Comparison of ENCODE assay signal across 7 mouse cellular contexts in genomic region chr3:152192238-152192931, GRCm38 (mm10). TPM values are rescaled to one million over a fixed set of nuclear protein-coding genes. Genes with fewer than 3 reads are reported as not detected.
DNase-seq lines count a peak whose midpoint lies in the region; ATAC-seq lines count a peak whose summit lies in the region.

No protein-coding gene starts in this region.

- H3K27me3 ChIP-seq in limb, embryonic 10.5 days (ENCODE audit: low read depth, poor library complexity, severe bottlenecking) = no peaks in the 10 kb centered on the region
- no peaks in the 10 kb centered on the region for H3K27me3 ChIP-seq in midbrain, embryonic 12.5 days

- no peaks in the 10 kb centered on the region for H3K9me3 ChIP-seq in limb, embryonic 10.5 days (replicated peaks)
- no peaks in the 10 kb centered on the region for H3K9me3 ChIP-seq in midbrain, embryonic 12.5 days

- WGBS in limb, embryonic 10.5 days = 48% methylated on average over 10 of the region's 11 CpGs
- 57% methylated on average over 9 of the region's 11 CpGs for WGBS in midbrain, embryonic 12.5 days

- H3K9ac ChIP-seq in midbrain, embryonic 12.5 days (replicated peaks) = no peak overlapping the region; the same call in 1 of the 2 replicates

- peak overlapping the region; percentile 81 for H3K27ac ChIP-seq in limb, embryonic 10.5 days
- H3K27ac ChIP-seq in midbrain, embryonic 12.5 days (replicated peaks) = no peak overlapping the region

- H3K4me1 ChIP-seq in limb, embryonic 10.5 days = peaks cover 20% of the 10 kb centered on the region
- H3K4me1 ChIP-seq in midbrain, embryonic 12.5 days = peaks cover 13% of the 10 kb centered on the region

- H3K36me3 ChIP-seq in limb, embryonic 10.5 days = no peaks in the 10 kb centered on the region
- H3K36me3 ChIP-seq in midbrain, embryonic 12.5 days = no peaks in the 10 kb centered on the region

- peak; percentile 26 for ATAC-seq in granulocyte monocyte progenitor cell, adult 5-6 weeks (replicated peaks; ENCODE audit: poor library complexity, severe bottlenecking)
- ATAC-seq in midbrain, embryonic 12.5 days (ENCODE audit: low FRiP score, low read depth) = no peak

- H3K4me2 ChIP-seq in midbrain, embryonic 12.5 days (replicated peaks) = peak overlapping the region; percentile 46

- peak; percentile 62 for DNase-seq in CD4-positive, CD25-positive, alpha-beta regulatory T cell, adult 2 months (ENCODE audit: low read depth, low spot score)
- DNase-seq in NIH3T3 (ENCODE audit: low read depth) = peak; percentile 65
- DNase-seq in limb, embryonic 10.5 days (ENCODE audit: low spot score) = no peak
- no peak for DNase-seq in layer of hippocampus, adult 8-10 months (ENCODE audit: low spot score in 2 of 2)
- no peak for DNase-seq in right cerebral cortex, adult 18-20 months

- H3K4me3 ChIP-seq in limb, embryonic 10.5 days = peak overlapping the region; percentile 60
- H3K4me3 ChIP-seq in midbrain, embryonic 12.5 days = peak overlapping the region; percentile 27

RNA-seq across cellular contexts. Expression of gene Dnajb4, which starts 17.7 kb away (rescaled TPM):
- 17.9 and 19.5 TPM in 2 replicates for total RNA-seq in granulocyte monocyte progenitor cell, adult 5-6 weeks (2014; fragmentation: Nextera tagmentation)
- 46.1 and 46.7 TPM in 2 replicates for total RNA-seq in granulocyte monocyte progenitor cell, adult 5-6 weeks (2017)
- polyA plus RNA-seq in limb, embryonic 10.5 days (2016; fragmentation: Nextera tagmentation; extraction: Ambion mirVana) = 14.0 and 20.7 TPM in 2 replicates
- polyA plus RNA-seq in midbrain, embryonic 12.5 days (2016; fragmentation: Nextera tagmentation; extraction: Ambion mirVana) = 27.4 and 31.2 TPM in 2 replicates
- total RNA-seq in layer of hippocampus, adult 8-10 months (2022) = 10 to 100 TPM; 51.8 to 78.7 (median 62.1) TPM

RNA-seq across cellular contexts. Expression of gene Fubp1, which starts 17.8 kb away (rescaled TPM):
- total RNA-seq in granulocyte monocyte progenitor cell, adult 5-6 weeks (2014; fragmentation: Nextera tagmentation) = 173 and 191 TPM in 2 replicates
- 225 and 260 TPM in 2 replicates for total RNA-seq in granulocyte monocyte progenitor cell, adult 5-6 weeks (2017)
- 412 and 467 TPM in 2 replicates for polyA plus RNA-seq in limb, embryonic 10.5 days (2016; fragmentation: Nextera tagmentation; extraction: Ambion mirVana)
- 393 and 419 TPM in 2 replicates for polyA plus RNA-seq in midbrain, embryonic 12.5 days (2016; fragmentation: Nextera tagmentation; extraction: Ambion mirVana)
- 100 to 1,000 TPM; 114 to 141 (median 131) TPM for total RNA-seq in layer of hippocampus, adult 8-10 months (2022)

RNA-seq across cellular contexts. Expression of gene Gipc2, which starts 26.4 kb away (rescaled TPM):
- not detected in 2 replicates for total RNA-seq in granulocyte monocyte progenitor cell, adult 5-6 weeks (2014; fragmentation: Nextera tagmentation)
- total RNA-seq in granulocyte monocyte progenitor cell, adult 5-6 weeks (2017) = not detected in 2 replicates
- polyA plus RNA-seq in limb, embryonic 10.5 days (2016; fragmentation: Nextera tagmentation; extraction: Ambion mirVana) = 2.1 and 4.5 TPM in 2 replicates
- polyA plus RNA-seq in midbrain, embryonic 12.5 days (2016; fragmentation: Nextera tagmentation; extraction: Ambion mirVana) = 1.5 and 2.4 TPM in 2 replicates
- 1 to 10 TPM in 3 of 4 experiments, under 1 TPM in 1; 0.68 to 1.9 (median 1.5) TPM for total RNA-seq in layer of hippocampus, adult 8-10 months (2022)

Comparison
In these comparisons a context has a peak if more than half of its experiments do, and no peak if none do; other contexts are left out.
1. DNase-seq: peak in CD4-positive, CD25-positive, alpha-beta regulatory T cell, adult 2 months (single experiment) and NIH3T3 (single experiment); none in limb, embryonic 10.5 days (single experiment), layer of hippocampus, adult 8-10 months (0 of 2) and right cerebral cortex, adult 18-20 months (single experiment).